Mouse (Mus musculus): ENCODE measurements at regions not wholly inside any gene's neighbourhood (a gene's known extent, or its start where the extent isn't known, plus 50 kb on each side); places are given as distances from the start of the nearest gene placed in this dataset.
"Not testable (repeated sequence)": the region's sequence is repeated elsewhere in the genome, so short reads cannot be mapped to it uniquely, and the experiment has no call there.

GRCm38 (mm10) chr13:65563303-65563702 is 50.8 kb downstream of the Gm10139 start:
- peak; percentile 1 to 5 for DNase-seq

GRCm38 (mm10) chr13:65586231-65586630 is 73.8 kb downstream of the Gm10139 start:
- not testable (repeated sequence) for DNase-seq

GRCm38 (mm10) chr13:65620199-65620598 is 107.7 kb downstream of the Gm10139 start:
- DNase-seq = not testable (repeated sequence)

- not testable (repeated sequence) for DNase-seq
These were observed 137.8 kb downstream of the Gm10139 start for GRCm38 (mm10) chr13:65650297-65650696.

- DNase-seq = not testable (repeated sequence)
These were observed 147.4 kb downstream of the Gm10139 start for GRCm38 (mm10) chr13:65659865-65660264.

All from thymus, postnatal 36 days (tissue).